ENCODE assay signal across 8 mouse cellular contexts in the genomic region with DNA sequence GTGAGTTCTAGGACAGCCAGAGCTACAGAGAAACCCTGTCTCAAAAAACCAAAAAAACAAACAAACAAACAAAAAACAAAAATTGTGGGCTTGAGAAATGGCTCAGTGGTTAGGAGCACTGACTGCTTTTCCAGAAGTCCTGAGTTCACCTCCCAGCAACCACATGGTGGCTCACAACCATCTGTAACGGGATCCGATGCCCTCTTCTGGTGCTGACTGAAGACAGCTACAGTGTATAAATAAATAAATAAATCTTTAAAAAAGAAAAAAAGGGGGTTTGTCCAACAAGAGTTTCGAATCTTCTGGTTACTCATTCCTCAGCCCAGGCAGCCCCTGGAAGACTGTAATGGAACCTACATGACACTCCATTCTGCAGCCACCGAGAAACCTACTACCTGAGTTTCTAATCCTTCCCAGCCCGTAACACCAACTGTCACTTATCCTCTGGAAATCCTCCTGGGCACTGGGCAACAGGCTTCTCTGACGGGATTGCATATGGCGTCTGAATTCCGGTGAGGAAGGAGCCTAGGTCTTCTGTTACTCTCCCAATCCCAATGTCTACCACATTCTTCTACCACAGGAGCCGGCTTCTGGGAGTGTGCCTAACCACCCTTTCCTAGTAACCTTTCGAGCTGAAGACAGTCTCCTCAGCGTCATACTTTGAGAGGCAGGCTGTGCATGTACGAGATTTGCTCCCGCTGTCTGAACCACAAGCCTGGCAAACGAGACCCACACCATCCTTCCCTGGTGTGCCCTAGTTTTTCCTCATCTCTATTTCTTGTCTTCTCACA. TPM values are rescaled to one million over a fixed set of nuclear protein-coding genes. Genes with fewer than 3 reads are reported as not detected.
DNase-seq lines count a peak whose midpoint lies in the region; ATAC-seq and TF ChIP-seq lines count a peak whose summit lies in the region.

No protein-coding gene starts in this region.

- no peak for TF ChIP-seq POLR2A in heart, adult 2 months (IDR thresholded peaks at IDR 0.05; ENCODE audit: insufficient read depth, low read depth, low read length)

- no peak; the same call in 1 of the 2 replicates for TF ChIP-seq CTCF in heart, adult 2 months (IDR thresholded peaks at IDR 0.05)

- no peak for ATAC-seq in forebrain, embryonic 11.5 days (replicated peaks; ENCODE audit: low FRiP score)
- ATAC-seq in liver, embryonic 13.5 days (ENCODE audit: low read depth) = no peak
- ATAC-seq in CD4-positive, CD25-positive, alpha-beta regulatory T cell, adult 4 months = no peak

- H3K27ac ChIP-seq in heart, adult 2 months = peak overlapping the region; percentile 100
- no peak overlapping the region for H3K27ac ChIP-seq in forebrain, embryonic 11.5 days (ENCODE audit: low read depth, low read length)
- peak overlapping the region; percentile 89 for H3K27ac ChIP-seq in liver, embryonic 13.5 days

- H3K4me3 ChIP-seq in heart, adult 2 months = peak overlapping the region; percentile 87
- peak overlapping the region; percentile 71 for H3K4me3 ChIP-seq in forebrain, embryonic 11.5 days (ENCODE audit: low read depth, low read length)
- peak overlapping the region; percentile 81 for H3K4me3 ChIP-seq in liver, embryonic 13.5 days (replicated peaks)

- WGBS in heart, adult 2 months = 43% methylated on average over 14 of the region's 14 CpGs
- 71% methylated on average over 14 of the region's 14 CpGs for WGBS in forebrain, embryonic 11.5 days
- WGBS in liver, embryonic 13.5 days (ENCODE audit: insufficient replicate concordance) = 68% methylated on average over 14 of the region's 14 CpGs

- peak overlapping the region; percentile 99 for H3K9ac ChIP-seq in heart, adult 2 months (ENCODE audit: low read depth, low read length)
- no peak overlapping the region for H3K9ac ChIP-seq in forebrain, embryonic 11.5 days (ENCODE audit: low read length)
- H3K9ac ChIP-seq in liver, embryonic 13.5 days = peak overlapping the region; percentile 88

- intact Hi-C loops in heart, adult 2 months (cut with DNase I) = no loop called here
- intact Hi-C loops in heart, postnatal 10 days (cut with DNase I) = loop anchor here (2.0 kb wide), 1 partner anchor 30 kb away; no protein-coding TSS in a partner anchor

- H3K79me2 ChIP-seq in heart, adult 2 months (replicated peaks; ENCODE audit: control insufficient read depth, insufficient read depth, low read length) = peaks cover 8% of the 10 kb centered on the region

- peak overlapping the region; percentile 88 for H3K4me2 ChIP-seq in forebrain, embryonic 11.5 days (ENCODE audit: low read depth, low read length, severe bottlenecking)
- H3K4me2 ChIP-seq in liver, embryonic 13.5 days = peak overlapping the region; percentile 90

- peaks cover 12% of the 10 kb centered on the region for H3K4me1 ChIP-seq in heart, adult 2 months (ENCODE audit: control insufficient read depth, insufficient read depth, low read length)
- peaks cover 5% of the 10 kb centered on the region; the same call in 1 of the 2 replicates for H3K4me1 ChIP-seq in forebrain, embryonic 11.5 days (replicated peaks; ENCODE audit: control insufficient read depth, insufficient read depth, low read length)
- peaks cover 31% of the 10 kb centered on the region for H3K4me1 ChIP-seq in liver, embryonic 13.5 days (replicated peaks)

- no peaks in the 10 kb centered on the region for H3K27me3 ChIP-seq in heart, adult 2 months (ENCODE audit: control insufficient read depth, insufficient read depth, low read length)
- H3K27me3 ChIP-seq in forebrain, embryonic 11.5 days (ENCODE audit: control insufficient read depth, insufficient read depth, low read length) = no peaks in the 10 kb centered on the region
- H3K27me3 ChIP-seq in liver, embryonic 13.5 days = no peaks in the 10 kb centered on the region

- no peak for DNase-seq in heart, adult 2 months
- no peak for DNase-seq in heart, postnatal 10 days
- peak; percentile 37 for DNase-seq in 416B (ENCODE audit: low read depth)
- peak; percentile 45 for DNase-seq in forebrain, embryonic 11.5 days (ENCODE audit: low spot score)
- DNase-seq in liver, embryonic 13.5 days = no peak
- no peak for DNase-seq in adrenal gland, postnatal 10 days
- no peak for DNase-seq in adrenal gland, postnatal 25 days

- TF ChIP-seq EP300 in heart, adult 2 months (IDR thresholded peaks at IDR 0.05; ENCODE audit: insufficient read depth, low read depth, low read length) = no peak

- H3K36me3 ChIP-seq in heart, adult 2 months (ENCODE audit: control insufficient read depth, insufficient read depth, low read length) = peaks cover 12% of the 10 kb centered on the region
- H3K36me3 ChIP-seq in forebrain, embryonic 11.5 days (ENCODE audit: control insufficient read depth, insufficient read depth, low read length) = no peaks in the 10 kb centered on the region; the same call in 1 of the 2 replicates
- H3K36me3 ChIP-seq in liver, embryonic 13.5 days = peaks cover 41% of the 10 kb centered on the region

- no peaks in the 10 kb centered on the region for H3K9me3 ChIP-seq in forebrain, embryonic 11.5 days (ENCODE audit: control insufficient read depth, low read length)
- no peaks in the 10 kb centered on the region for H3K9me3 ChIP-seq in liver, embryonic 13.5 days (replicated peaks)

RNA-seq across cellular contexts. Expression of a gene that starts 1.5 kb away (rescaled TPM):
- total RNA-seq in heart, adult 2 months (2021) = 10 to 100 TPM; 36.9 to 47.0 TPM
- 52.0 and 59.0 TPM in 2 replicates for polyA plus RNA-seq in heart, adult 2 months (2012; rRNA removed)
- total RNA-seq in heart, postnatal 10 days (2021) = 10 to 100 TPM; 33.6 to 38.1 TPM
- 36.0 and 36.7 TPM in 2 replicates for polyA plus RNA-seq in forebrain, embryonic 11.5 days (2014; fragmentation: Nextera tagmentation; extraction: Ambion mirVana)
- 14.0 and 15.6 TPM in 2 replicates for polyA plus RNA-seq in liver, embryonic 13.5 days (2015; fragmentation: Nextera tagmentation; extraction: Ambion mirVana)
- 10 to 100 TPM; 33.3 to 51.3 TPM for total RNA-seq in adrenal gland, postnatal 10 days (2021)
- 10 to 100 TPM; 26.9 to 39.0 TPM for polyA plus RNA-seq in CD4-positive, CD25-positive, alpha-beta regulatory T cell, adult 4 months (2017; shearing (Covaris generic))
- total RNA-seq in adrenal gland, postnatal 25 days (2021) = 50.9 and 52.6 TPM in 2 replicates

RNA-seq across cellular contexts. Expression of a gene that starts 20.9 kb away (rescaled TPM):
- total RNA-seq in heart, adult 2 months (2021) = under 1 TPM; 0.44 to 0.45 TPM
- polyA plus RNA-seq in heart, adult 2 months (2012; rRNA removed) = 1.5 and 2.2 TPM in 2 replicates
- total RNA-seq in heart, postnatal 10 days (2021) = 1 to 10 TPM in 1 of 2 experiments, under 1 TPM in 1; 0.82 to 1.9 TPM
- 0.72 and 1.3 TPM in 2 replicates for polyA plus RNA-seq in forebrain, embryonic 11.5 days (2014; fragmentation: Nextera tagmentation; extraction: Ambion mirVana)
- polyA plus RNA-seq in liver, embryonic 13.5 days (2015; fragmentation: Nextera tagmentation; extraction: Ambion mirVana) = 2.8 TPM in 2 replicates
- 10 to 100 TPM in 1 of 2 experiments, 1 to 10 TPM in 1; 6.5 to 10.4 TPM for total RNA-seq in adrenal gland, postnatal 10 days (2021)
- polyA plus RNA-seq in CD4-positive, CD25-positive, alpha-beta regulatory T cell, adult 4 months (2017; shearing (Covaris generic)) = under 1 TPM in 1 of 2 experiments, not detected in 1; 0.36 TPM
- total RNA-seq in adrenal gland, postnatal 25 days (2021) = 4.1 and 4.6 TPM in 2 replicates

RNA-seq across cellular contexts. Expression of a gene that starts 30.9 kb away (rescaled TPM):
- 10 to 100 TPM; 23.7 to 25.4 TPM for total RNA-seq in heart, adult 2 months (2021)
- 35.9 and 47.1 TPM in 2 replicates for polyA plus RNA-seq in heart, adult 2 months (2012; rRNA removed)
- total RNA-seq in heart, postnatal 10 days (2021) = 10 to 100 TPM; 27.3 to 27.4 TPM
- polyA plus RNA-seq in forebrain, embryonic 11.5 days (2014; fragmentation: Nextera tagmentation; extraction: Ambion mirVana) = 39.1 and 40.5 TPM in 2 replicates
- 13.6 and 14.4 TPM in 2 replicates for polyA plus RNA-seq in liver, embryonic 13.5 days (2015; fragmentation: Nextera tagmentation; extraction: Ambion mirVana)
- total RNA-seq in adrenal gland, postnatal 10 days (2021) = 10 to 100 TPM; 31.4 to 34.2 TPM
- polyA plus RNA-seq in CD4-positive, CD25-positive, alpha-beta regulatory T cell, adult 4 months (2017; shearing (Covaris generic)) = 1 to 10 TPM; 7.3 to 7.8 TPM
- total RNA-seq in adrenal gland, postnatal 25 days (2021) = 26.7 and 30.1 TPM in 2 replicates

RNA-seq across cellular contexts. Expression of a gene that starts 31.3 kb away (rescaled TPM):
- total RNA-seq in heart, adult 2 months (2021) = 10 to 100 TPM; 67.7 to 75.5 TPM
- 28.4 and 47.8 TPM in 2 replicates for polyA plus RNA-seq in heart, adult 2 months (2012; rRNA removed)
- 10 to 100 TPM; 71.3 to 71.9 TPM for total RNA-seq in heart, postnatal 10 days (2021)
- 251 and 258 TPM in 2 replicates for polyA plus RNA-seq in forebrain, embryonic 11.5 days (2014; fragmentation: Nextera tagmentation; extraction: Ambion mirVana)
- 127 and 141 TPM in 2 replicates for polyA plus RNA-seq in liver, embryonic 13.5 days (2015; fragmentation: Nextera tagmentation; extraction: Ambion mirVana)
- total RNA-seq in adrenal gland, postnatal 10 days (2021) = 100 to 1,000 TPM in 1 of 2 experiments, 10 to 100 TPM in 1; 98.7 to 103 TPM
- 10 to 100 TPM; 74.8 to 80.6 TPM for polyA plus RNA-seq in CD4-positive, CD25-positive, alpha-beta regulatory T cell, adult 4 months (2017; shearing (Covaris generic))
- 103 and 105 TPM in 2 replicates for total RNA-seq in adrenal gland, postnatal 25 days (2021)

Comparison
In these comparisons a context has a peak if more than half of its experiments do, and no peak if none do; other contexts are left out.
1. DNase-seq: peak in 416B (single experiment) and forebrain, embryonic 11.5 days (single experiment); none in heart, adult 2 months (0 of 2), heart, postnatal 10 days (0 of 2), liver, embryonic 13.5 days (single experiment), adrenal gland, postnatal 10 days (single experiment) and adrenal gland, postnatal 25 days (single experiment).
2. Peak in every context shown above with its lines, with median percentiles within 50 percentile points of each other: H3K4me3 ChIP-seq.